Comparison of ENCODE assay signal across 8 mouse cellular contexts in genomic region chr11:98982773-98983133, GRCm38 (mm10). TPM values are rescaled to one million over a fixed set of nuclear protein-coding genes. Genes with fewer than 3 reads are reported as not detected.
A peak's percentile ranks its signal among the peaks of the same experiment; 100 is the strongest.
DNase-seq lines count a peak whose midpoint lies in the region; ATAC-seq and TF ChIP-seq lines count a peak whose summit lies in the region.

Gene Gjd3 (minus strand): TSS chr11:98983016.

- H3K27ac ChIP-seq in liver, adult 2 months (replicated peaks; ENCODE audit: insufficient read depth, low read depth, low read length) = no peak within 1 kb of the TSS
- H3K27ac ChIP-seq in embryonic facial prominence, embryonic 14.5 days (replicated peaks; ENCODE audit: low read depth, low read length) = no peak within 1 kb of the TSS; the same call in 1 of the 2 replicates
- H3K27ac ChIP-seq in limb, embryonic 10.5 days = peak within 1 kb of the TSS; percentile 79
- H3K27ac ChIP-seq in neural tube, embryonic 15.5 days (replicated peaks) = peak within 1 kb of the TSS; percentile 96

- TF ChIP-seq CTCF in liver, adult 2 months (IDR thresholded peaks at IDR 0.05; ENCODE audit: low read depth, low read length) = no peak

- peak within 1 kb of the TSS; percentile 34 for H3K9ac ChIP-seq in liver, adult 2 months (ENCODE audit: low read depth, low read length)
- H3K9ac ChIP-seq in embryonic facial prominence, embryonic 14.5 days (ENCODE audit: low read depth, low read length) = peak within 1 kb of the TSS; percentile 67
- H3K9ac ChIP-seq in neural tube, embryonic 15.5 days (replicated peaks) = peak within 1 kb of the TSS; percentile 75

- 7% methylated on average over 28 of the region's 28 CpGs for WGBS in liver, adult 2 months
- WGBS in embryonic facial prominence, embryonic 14.5 days = 3% methylated on average over 13 of the region's 28 CpGs
- 3% methylated on average over 28 of the region's 28 CpGs for WGBS in limb, embryonic 10.5 days
- under 1% methylated on average over 25 of the region's 28 CpGs for WGBS in neural tube, embryonic 15.5 days

- H3K4me3 ChIP-seq in liver, adult 2 months (ENCODE audit: insufficient read depth, low read depth, low read length) = peak within 1 kb of the TSS; percentile 57
- H3K4me3 ChIP-seq in embryonic facial prominence, embryonic 14.5 days (ENCODE audit: low read depth, low read length) = peak within 1 kb of the TSS; percentile 63
- peak within 1 kb of the TSS; percentile 69 for H3K4me3 ChIP-seq in limb, embryonic 10.5 days
- H3K4me3 ChIP-seq in neural tube, embryonic 15.5 days (replicated peaks) = peak within 1 kb of the TSS; percentile 65

- peak within 1 kb of the TSS; percentile 98 for H3K4me2 ChIP-seq in embryonic facial prominence, embryonic 14.5 days (ENCODE audit: low read depth, low read length)
- peak within 1 kb of the TSS; percentile 80 for H3K4me2 ChIP-seq in neural tube, embryonic 15.5 days

- H3K27me3 ChIP-seq in liver, adult 2 months (ENCODE audit: control insufficient read depth, insufficient read depth, low read length) = 0 out of 2 replicates have a peak, but pooled peaks cover 4% of the 10 kb centered on the region
- peaks cover 9% of the 10 kb centered on the region for H3K27me3 ChIP-seq in embryonic facial prominence, embryonic 14.5 days (replicated peaks; ENCODE audit: control insufficient read depth, insufficient read depth, low read length)
- peaks cover 44% of the 10 kb centered on the region for H3K27me3 ChIP-seq in limb, embryonic 10.5 days (ENCODE audit: low read depth, poor library complexity, severe bottlenecking)
- H3K27me3 ChIP-seq in neural tube, embryonic 15.5 days (replicated peaks) = no peaks in the 10 kb centered on the region

- no peaks in the 10 kb centered on the region for H3K36me3 ChIP-seq in liver, adult 2 months (ENCODE audit: control insufficient read depth, insufficient read depth, low read length)
- no peaks in the 10 kb centered on the region for H3K36me3 ChIP-seq in embryonic facial prominence, embryonic 14.5 days (ENCODE audit: control insufficient read depth, insufficient read depth, low read length)
- H3K36me3 ChIP-seq in limb, embryonic 10.5 days = 0 out of 2 replicates have a peak, but pooled peaks cover 1% of the 10 kb centered on the region
- H3K36me3 ChIP-seq in neural tube, embryonic 15.5 days = no peaks in the 10 kb centered on the region

- ATAC-seq in embryonic facial prominence, embryonic 14.5 days (ENCODE audit: low read depth) = peak; percentile 6; the same call in 1 of the 2 replicates
- peak; percentile 46; the same call in 1 of the 2 replicates for ATAC-seq in neural tube, embryonic 15.5 days (ENCODE audit: low FRiP score)

- no peaks in the 10 kb centered on the region for H3K9me3 ChIP-seq in embryonic facial prominence, embryonic 14.5 days (ENCODE audit: control insufficient read depth, low read length)
- H3K9me3 ChIP-seq in limb, embryonic 10.5 days (replicated peaks) = no peaks in the 10 kb centered on the region
- no peaks in the 10 kb centered on the region for H3K9me3 ChIP-seq in neural tube, embryonic 15.5 days (replicated peaks)

- DNase-seq in liver, adult 2 months (ENCODE audit: extremely low read depth, low read depth, low spot score) = no peak
- no peak for DNase-seq in liver
- no peak for DNase-seq in embryonic facial prominence, embryonic 14.5 days (ENCODE audit: low spot score)
- DNase-seq in limb, embryonic 10.5 days (ENCODE audit: low spot score) = no peak
- no peak for DNase-seq in frontal cortex, postnatal 14 days (ENCODE audit: low spot score in 2 of 2)
- DNase-seq in spleen, postnatal 4 days (ENCODE audit: low spot score in 2 of 2) = no peak
- no peak for DNase-seq in left cerebral cortex, postnatal 36 days (ENCODE audit: low spot score in 2 of 2)

- no peaks in the 10 kb centered on the region for H3K79me2 ChIP-seq in liver, adult 2 months (ENCODE audit: control insufficient read depth, insufficient read depth, low read length)

- intact Hi-C loops in left cerebral cortex, postnatal 36 days (cut with DNase I) = loop anchor here (2.0 to 5.0 kb wide), 2 partner anchors 55 to 168 kb away; no protein-coding TSS in a partner anchor

- no peak for TF ChIP-seq POLR2A in liver, adult 2 months (IDR thresholded peaks at IDR 0.05; ENCODE audit: extremely low read depth, insufficient read depth, low read length)

- 0 out of 2 replicates have a peak, but pooled peaks cover 2% of the 10 kb centered on the region for H3K4me1 ChIP-seq in liver, adult 2 months (ENCODE audit: control insufficient read depth, insufficient read depth, low read length)
- H3K4me1 ChIP-seq in embryonic facial prominence, embryonic 14.5 days (ENCODE audit: control insufficient read depth, insufficient read depth, low read length) = peaks cover 5% of the 10 kb centered on the region
- H3K4me1 ChIP-seq in limb, embryonic 10.5 days = peaks cover 45% of the 10 kb centered on the region
- peaks cover 28% of the 10 kb centered on the region for H3K4me1 ChIP-seq in neural tube, embryonic 15.5 days

RNA-seq across cellular contexts. Expression of gene Gjd3, which starts in this region (rescaled TPM):
- total RNA-seq in liver, adult 2 months (2014; rRNA removed) = not detected in 2 replicates
- 0.11 TPM in 1 of 2 replicates, not detected in the other for polyA plus RNA-seq in liver, adult 2 months (2012; rRNA removed)
- 0.34 and 0.56 TPM in 2 replicates for polyA plus RNA-seq in embryonic facial prominence, embryonic 14.5 days (2014; fragmentation: Nextera tagmentation; extraction: Ambion mirVana)
- 0.24 and 0.29 TPM in 2 replicates for polyA plus RNA-seq in limb, embryonic 10.5 days (2016; fragmentation: Nextera tagmentation; extraction: Ambion mirVana)
- 2.2 and 3.0 TPM in 2 replicates for polyA plus RNA-seq in neural tube, embryonic 15.5 days (2015; fragmentation: Nextera tagmentation; extraction: Ambion mirVana)
- 1 to 10 TPM; 2.0 TPM for total RNA-seq in left cerebral cortex, postnatal 36 days (2021)

Comparison
In these comparisons a context has a peak if more than half of its experiments do, and no peak if none do; other contexts are left out.
1. Peak in ATAC-seq, H3K4me3 ChIP-seq, H3K9ac ChIP-seq and H3K4me2 ChIP-seq in embryonic facial prominence, embryonic 14.5 days; RNA of the gene not detected or under 1 TPM.
2. H3K27ac ChIP-seq: peak in limb, embryonic 10.5 days (single experiment) and neural tube, embryonic 15.5 days (single experiment); none in liver, adult 2 months (single experiment) and embryonic facial prominence, embryonic 14.5 days (single experiment).
3. Peak in every context shown above with its lines, with median percentiles within 50 percentile points of each other: H3K4me3 ChIP-seq and H3K9ac ChIP-seq.